Mouse (Mus musculus): ENCODE measurements around the gene Nup62. TPM values are rescaled to one million over a fixed set of nuclear protein-coding genes. Genes with fewer than 3 reads are reported as not detected.
"Not testable (repeated sequence)": the region's sequence is repeated elsewhere in the genome, so short reads cannot be mapped to it uniquely, and the experiment has no call there.

Nup62 gene
- polyA plus RNA-seq, 1 experiment from 2014 or later, result 79.3 TPM

GRCm38 (mm10) chr7:44868465-44868864, 52.6 kb downstream of the Nup62 start:
- whole genome bisulfite sequencing, result 5% methylated on average over 16 of the region's 16 CpGs
- no peak for ATAC-seq (ENCODE audit: insufficient read depth, low FRiP score, low read depth)
- H3K36me3 ChIP-seq, result peaks cover 16% of the 10 kb centered on the region

GRCm38 (mm10) chr7:44868919-44869696, 53.2 kb downstream of the Nup62 start:
- H3K4me3 ChIP-seq (replicated peaks), result peak overlapping the region; percentile 97
- peak; percentile 55 for ATAC-seq (ENCODE audit: insufficient read depth, low FRiP score, low read depth)
- peak overlapping the region; percentile 100 for H3K9ac ChIP-seq
- H3K4me1 ChIP-seq, result peaks cover 47% of the 10 kb centered on the region
- H3K9me3 ChIP-seq, result no peaks in the 10 kb centered on the region
- under 1% methylated on average over 103 of the region's 108 CpGs for WGBS
- H3K27me3 ChIP-seq (replicated peaks), result no peaks in the 10 kb centered on the region
- H3K4me2 ChIP-seq, result peak overlapping the region; percentile 81
- H3K36me3 ChIP-seq, result peaks cover 10% of the 10 kb centered on the region
- peak overlapping the region; percentile 100 for H3K27ac ChIP-seq

More at GRCm38 (mm10) chr7:44868465-44868864, 52.6 kb downstream of the Nup62 start:
- H3K27me3 ChIP-seq (replicated peaks), result no peaks in the 10 kb centered on the region
- peak overlapping the region; percentile 97 for H3K4me3 ChIP-seq (replicated peaks)
- H3K27ac ChIP-seq, result peak overlapping the region; percentile 100
- H3K9ac ChIP-seq, result peak overlapping the region; percentile 100; the same call in 1 of the 2 replicates
- H3K4me2 ChIP-seq, result peak overlapping the region; percentile 81
- peaks cover 51% of the 10 kb centered on the region for H3K4me1 ChIP-seq
- no peaks in the 10 kb centered on the region for H3K9me3 ChIP-seq

GRCm38 (mm10) chr7:44869697-44870528, 54.0 kb downstream of the Nup62 start, which contains the start of gene Ptov1:
Gene Ptov1 (minus strand): TSS chr7:44869788.
- H3K4me3 ChIP-seq (replicated peaks), result peak within 1 kb of the TSS; percentile 97
- 4% methylated on average over 29 of the region's 29 CpGs for WGBS
- H3K9me3 ChIP-seq, result no peaks in the 10 kb centered on the region
- ATAC-seq (ENCODE audit: insufficient read depth, low FRiP score, low read depth), result peak; percentile 89
- H3K4me1 ChIP-seq, result peaks cover 47% of the 10 kb centered on the region
- no peaks in the 10 kb centered on the region for H3K27me3 ChIP-seq (replicated peaks)
- H3K27ac ChIP-seq, result peak within 1 kb of the TSS; percentile 100
- peaks cover 2% of the 10 kb centered on the region for H3K36me3 ChIP-seq
- H3K4me2 ChIP-seq, result peak within 1 kb of the TSS; percentile 81
- H3K9ac ChIP-seq, result peak within 1 kb of the TSS; percentile 100

DNA sequence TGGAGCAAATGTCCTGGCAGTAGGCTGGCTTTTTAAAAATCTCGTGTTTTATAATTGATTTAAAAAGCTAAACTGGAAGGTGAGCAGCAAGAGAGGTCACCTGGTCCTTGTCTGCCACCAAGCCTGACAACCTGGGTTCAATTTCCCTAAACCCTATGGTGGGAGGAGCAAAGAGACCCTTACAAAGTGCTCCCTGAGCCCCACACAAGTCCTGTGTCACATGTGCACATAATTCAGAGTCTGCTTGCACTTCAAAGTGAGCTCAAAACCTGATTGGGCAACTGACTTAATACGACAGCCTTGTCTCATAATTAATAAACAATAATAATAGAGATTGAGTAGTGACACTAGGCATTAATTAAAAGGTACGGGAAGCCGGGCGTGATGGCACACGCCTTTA, 54.7 kb downstream of the Nup62 start:
- H3K36me3 ChIP-seq, result no peaks in the 10 kb centered on the region
- WGBS, result 77% methylated on average over 6 of the region's 6 CpGs
- ATAC-seq (ENCODE audit: insufficient read depth, low FRiP score, low read depth), result no peak
- H3K4me2 ChIP-seq, result peak overlapping the region; percentile 81
- H3K4me3 ChIP-seq (replicated peaks), result peak overlapping the region; percentile 97
- H3K9ac ChIP-seq, result no peak overlapping the region
- no peaks in the 10 kb centered on the region for H3K27me3 ChIP-seq (replicated peaks)
- H3K9me3 ChIP-seq, result no peaks in the 10 kb centered on the region
- H3K4me1 ChIP-seq, result peaks cover 40% of the 10 kb centered on the region
- H3K27ac ChIP-seq, result peak overlapping the region; percentile 100

GRCm38 (mm10) chr7:44871181-44871580, 55.3 kb downstream of the Nup62 start:
- no peak overlapping the region for H3K4me2 ChIP-seq
- H3K4me1 ChIP-seq, result peaks cover 34% of the 10 kb centered on the region
- no peak overlapping the region for H3K4me3 ChIP-seq (replicated peaks)
- WGBS, result 85% methylated on average over 1 of the region's 1 CpGs
- no peak for ATAC-seq (ENCODE audit: insufficient read depth, low FRiP score, low read depth)
- no peaks in the 10 kb centered on the region for H3K9me3 ChIP-seq
- H3K27ac ChIP-seq, result no peak overlapping the region
- H3K27me3 ChIP-seq (replicated peaks), result no peaks in the 10 kb centered on the region
- H3K36me3 ChIP-seq, result no peaks in the 10 kb centered on the region
- H3K9ac ChIP-seq, result no peak overlapping the region

DNA sequence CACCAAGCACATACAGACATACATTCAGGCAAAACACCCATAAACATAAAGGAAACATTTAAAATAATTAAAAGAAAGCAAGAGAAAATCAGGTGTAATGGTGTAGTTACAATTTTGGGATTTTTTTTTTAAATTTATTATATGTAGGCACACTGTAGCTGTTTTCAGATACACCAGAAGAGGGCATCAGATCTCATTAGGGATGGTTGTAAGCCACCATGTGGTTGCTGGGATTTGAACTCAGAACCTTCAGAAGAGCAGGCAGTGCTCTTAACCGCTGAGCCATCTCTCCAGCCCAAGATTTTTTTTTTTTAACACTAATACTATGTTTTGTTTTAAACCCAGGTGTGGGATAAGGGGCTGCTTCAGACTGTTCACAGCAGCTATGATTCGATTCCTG, 55.9 kb downstream of the Nup62 start:
- H3K4me1 ChIP-seq, result peaks cover 28% of the 10 kb centered on the region
- H3K4me2 ChIP-seq; ATAC-seq (ENCODE audit: insufficient read depth, low FRiP score, low read depth); H3K4me3 ChIP-seq (replicated peaks); H3K9ac ChIP-seq; H3K9me3 ChIP-seq; H3K36me3 ChIP-seq; H3K27ac ChIP-seq; H3K27me3 ChIP-seq (replicated peaks): not testable (repeated sequence)
- 92% methylated on average over 2 of the region's 2 CpGs for WGBS

GRCm38 (mm10) chr7:44877833-44878232, 61.9 kb downstream of the Nup62 start:
- 0 out of 2 replicates have a peak, but pooled peaks cover 6% of the 10 kb centered on the region for H3K4me1 ChIP-seq
- no peak overlapping the region for H3K9ac ChIP-seq
- 87% methylated on average over 14 of the region's 14 CpGs for WGBS
- ATAC-seq (ENCODE audit: insufficient read depth, low FRiP score, low read depth), result no peak
- no peak overlapping the region for H3K27ac ChIP-seq
- peaks cover 48% of the 10 kb centered on the region for H3K36me3 ChIP-seq
- no peak overlapping the region for H3K4me3 ChIP-seq (replicated peaks)
- no peaks in the 10 kb centered on the region for H3K27me3 ChIP-seq (replicated peaks)
- H3K4me2 ChIP-seq, result no peak overlapping the region
- no peaks in the 10 kb centered on the region for H3K9me3 ChIP-seq

MicroRNAs within 50 kb of the gene (microRNA counts, 519-probe panel; counts per million panel counts)
- not detected for microRNA mmu-miR-707

Small RNA genes lying within 50 kb of the gene (microRNA-seq; reads per million reads assigned to microRNA genes)
- not detected for gene Mir707

Other genes with a start within 250 kb of the Nup62 start
- gene Napsa, start 243.7 kb upstream of the Nup62 start, polyA plus RNA-seq (2015; fragmentation: Nextera tagmentation; extraction: Ambion mirVana), result 4.9 and 5.0 TPM in 2 replicates
- gene Kcnc3, start 225.4 kb upstream of the Nup62 start, polyA plus RNA-seq (2015; fragmentation: Nextera tagmentation; extraction: Ambion mirVana), result 0.30 and 0.39 TPM in 2 replicates
- 29.0 and 32.7 TPM in 2 replicates for gene Myh14, start 145.2 kb upstream of the Nup62 start, polyA plus RNA-seq (2015; fragmentation: Nextera tagmentation; extraction: Ambion mirVana)
- gene Izumo2, start 107.3 kb upstream of the Nup62 start, polyA plus RNA-seq (2015; fragmentation: Nextera tagmentation; extraction: Ambion mirVana), result not detected in 2 replicates
- 32.5 and 33.2 TPM in 2 replicates for gene Vrk3, start 67.7 kb upstream of the Nup62 start, polyA plus RNA-seq (2015; fragmentation: Nextera tagmentation; extraction: Ambion mirVana)
- gene Zfp473, start 65.0 kb upstream of the Nup62 start, polyA plus RNA-seq (2015; fragmentation: Nextera tagmentation; extraction: Ambion mirVana), result 2.1 and 2.3 TPM in 2 replicates
- gene Il4i1, start 299 bp downstream of the Nup62 start, polyA plus RNA-seq (2015; fragmentation: Nextera tagmentation; extraction: Ambion mirVana), result 1.3 and 1.4 TPM in 2 replicates
- gene Atf5, start 570 bp downstream of the Nup62 start, polyA plus RNA-seq (2015; fragmentation: Nextera tagmentation; extraction: Ambion mirVana), result 5.3 and 6.4 TPM in 2 replicates
- 110 and 112 TPM in 2 replicates for gene Akt1s1, start 32.9 kb downstream of the Nup62 start, polyA plus RNA-seq (2015; fragmentation: Nextera tagmentation; extraction: Ambion mirVana)
- gene Tbc1d17, start 33.0 kb downstream of the Nup62 start, polyA plus RNA-seq (2015; fragmentation: Nextera tagmentation; extraction: Ambion mirVana), result 64.5 and 72.0 TPM in 2 replicates
- 25.5 and 32.7 TPM in 2 replicates for gene Pnkp, start 41.1 kb downstream of the Nup62 start, polyA plus RNA-seq (2015; fragmentation: Nextera tagmentation; extraction: Ambion mirVana)
- 291 and 320 TPM in 2 replicates for gene Ptov1, start 53.7 kb downstream of the Nup62 start, polyA plus RNA-seq (2015; fragmentation: Nextera tagmentation; extraction: Ambion mirVana)
- gene Med25, start 76.6 kb downstream of the Nup62 start, polyA plus RNA-seq (2015; fragmentation: Nextera tagmentation; extraction: Ambion mirVana), result 88.7 and 91.0 TPM in 2 replicates
- gene Fuz, start 80.0 kb downstream of the Nup62 start, polyA plus RNA-seq (2015; fragmentation: Nextera tagmentation; extraction: Ambion mirVana), result 22.2 and 24.2 TPM in 2 replicates
- 61.5 and 61.6 TPM in 2 replicates for gene Ap2a1, start 113.4 kb downstream of the Nup62 start, polyA plus RNA-seq (2015; fragmentation: Nextera tagmentation; extraction: Ambion mirVana)
- gene Tsks, start 127.1 kb downstream of the Nup62 start, polyA plus RNA-seq (2015; fragmentation: Nextera tagmentation; extraction: Ambion mirVana), result 0.09 and 0.14 TPM in 2 replicates
- 19.3 and 19.4 TPM in 2 replicates for gene Cpt1c, start 158.8 kb downstream of the Nup62 start, polyA plus RNA-seq (2015; fragmentation: Nextera tagmentation; extraction: Ambion mirVana)
- gene Prmt1, start 170.5 kb downstream of the Nup62 start, polyA plus RNA-seq (2015; fragmentation: Nextera tagmentation; extraction: Ambion mirVana), result 396 and 430 TPM in 2 replicates
- 89.5 and 94.4 TPM in 2 replicates for gene Irf3, start 181.6 kb downstream of the Nup62 start, polyA plus RNA-seq (2015; fragmentation: Nextera tagmentation; extraction: Ambion mirVana)
- gene Bcl2l12, start 182.6 kb downstream of the Nup62 start, polyA plus RNA-seq (2015; fragmentation: Nextera tagmentation; extraction: Ambion mirVana), result 47.3 and 47.7 TPM in 2 replicates
- gene Scaf1, start 200.3 kb downstream of the Nup62 start, polyA plus RNA-seq (2015; fragmentation: Nextera tagmentation; extraction: Ambion mirVana), result 32.4 and 39.3 TPM in 2 replicates
- gene Rras, start 201.9 kb downstream of the Nup62 start, polyA plus RNA-seq (2015; fragmentation: Nextera tagmentation; extraction: Ambion mirVana), result 58.0 and 59.8 TPM in 2 replicates
- 9.1 and 9.6 TPM in 2 replicates for gene Prr12, start 236.8 kb downstream of the Nup62 start, polyA plus RNA-seq (2015; fragmentation: Nextera tagmentation; extraction: Ambion mirVana)
- gene Nosip, start 246.3 kb downstream of the Nup62 start, polyA plus RNA-seq (2015; fragmentation: Nextera tagmentation; extraction: Ambion mirVana), result 52.8 and 55.5 TPM in 2 replicates
- gene Prrg2, start 246.6 kb downstream of the Nup62 start, polyA plus RNA-seq (2015; fragmentation: Nextera tagmentation; extraction: Ambion mirVana), result 20.5 and 24.7 TPM in 2 replicates

Data from stomach, embryonic 15.5 days (tissue).